Mouse (Mus musculus) thymus, adult 2 months (tissue): ENCODE measurements at regions not wholly inside any gene's neighbourhood (a gene's known extent, or its start where the extent isn't known, plus 50 kb on each side); places are given as distances from the start of the nearest gene placed in this dataset.

Experiments used
- DNase-seq: peaks from one replicate; pipeline ENCODE4 v3.0.0; 2021
- H3K27ac ChIP-seq: fragments of 200-500 bp; 2 replicates; pipeline ENCODE4 v1.5.1; 2012; ENCODE audit warnings: low read length, control low read depth; ENCODE audit not compliant: control insufficient read depth, insufficient read depth
- H3K27me3 ChIP-seq: fragments of 200-500 bp; 2 replicates; pipeline ENCODE4 v1.6.1; 2012; ENCODE audit warnings: mild to moderate bottlenecking, low read length, moderate library complexity, mixed read lengths; ENCODE audit not compliant: control insufficient read depth, insufficient read depth
- H3K36me3 ChIP-seq: fragments of 200-500 bp; 2 replicates; pipeline ENCODE4 v1.6.1; 2012; ENCODE audit warnings: mild to moderate bottlenecking, low read length, moderate library complexity; ENCODE audit not compliant: control insufficient read depth, insufficient read depth
- H3K4me1 ChIP-seq: fragments of 200-500 bp; replicated peaks from 2 replicates; pipeline ENCODE4 v1.6.1; 2012; ENCODE audit warnings: low read length; ENCODE audit not compliant: control insufficient read depth, insufficient read depth
- H3K4me3 ChIP-seq: fragments of 200-500 bp; 2 replicates; pipeline ENCODE4 v1.5.1; 2012; ENCODE audit warnings: mild to moderate bottlenecking, low read length, control low read depth, moderate library complexity; ENCODE audit not compliant: control insufficient read depth, insufficient read depth
- CTCF ChIP-seq: fragments of 200-500 bp; IDR thresholded peaks from 2 replicates; pipeline ENCODE4 v1.5.1; 2012; ENCODE audit warnings: mild to moderate bottlenecking, control low read depth, low read length, moderate library complexity, borderline replicate concordance; ENCODE audit not compliant: control insufficient read depth, poor library complexity, insufficient read depth; ENCODE audit errors: extremely low read depth
- POLR2A ChIP-seq: fragments of 200-500 bp; IDR thresholded peaks from 2 replicates; pipeline ENCODE4 v1.6.1; 2012; ENCODE audit warnings: mild to moderate bottlenecking, low read length, control low read depth, moderate library complexity; ENCODE audit not compliant: control insufficient read depth, poor library complexity, insufficient read depth; ENCODE audit errors: extremely low read depth
- WGBS: fragments of 180-500 bp; shearing (Covaris S2); methylation state at CpG from one replicate; pipeline ENCODE4 v1.1.7; 2018; 5-methylcytosine and 5-hydroxymethylcytosine counted together

DNA sequence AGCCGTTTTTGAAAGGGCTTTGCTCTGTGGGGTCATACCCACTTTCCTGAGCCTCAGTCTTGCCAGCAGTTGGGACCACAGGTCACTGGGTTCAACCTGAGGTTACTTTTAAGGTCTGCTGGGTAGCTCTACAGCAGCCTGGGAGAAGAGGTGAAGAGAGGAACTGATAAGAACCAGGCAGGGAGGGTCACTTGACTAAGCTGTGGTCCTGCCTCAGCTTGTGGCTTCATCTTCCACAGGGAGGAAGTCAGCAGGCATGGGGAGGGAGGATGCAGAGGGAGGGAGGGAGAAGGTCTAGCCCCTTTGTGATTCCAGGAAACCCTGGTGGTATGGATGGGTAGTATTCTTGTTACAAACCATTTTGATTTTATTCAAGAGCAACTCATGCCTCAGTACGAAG is 59.9 kb upstream of the Lrpap1 start:
- no peak for DNase-seq
- Histone ChIP-seq H3K27me3 (no peaks in the 10 kb centered on the region), H3K36me3 (no peaks in the 10 kb centered on the region), H3K4me1 (peaks cover 18% of the 10 kb centered on the region), H3K4me3 (no peak overlapping the region), H3K27ac (no peak overlapping the region)
- TF ChIP-seq CTCF (no peak), POLR2A (no peak)
- 42% methylated on average over 2 of the region's 2 CpGs for WGBS

DNA sequence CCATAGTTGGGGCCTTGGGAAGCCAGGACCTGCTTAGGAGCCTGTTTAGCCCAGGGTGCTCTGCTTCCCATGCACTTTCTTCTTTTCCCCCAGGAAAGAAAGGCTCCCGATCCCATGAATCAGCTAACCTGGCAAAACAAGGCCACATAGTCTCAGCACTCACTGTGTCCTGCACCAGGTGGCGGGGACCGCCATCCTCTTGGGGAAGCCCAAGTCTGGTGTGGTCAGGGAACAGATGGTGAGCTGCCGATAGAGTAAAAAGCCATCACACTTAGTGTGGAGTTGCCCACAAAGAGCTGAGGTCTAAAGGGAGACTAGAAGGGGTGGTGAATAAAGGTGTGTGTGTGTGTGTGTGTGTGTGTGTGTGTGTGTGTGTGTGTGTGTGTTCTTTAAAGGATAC is 57.0 kb upstream of the Lrpap1 start:
- no peak overlapping the region for H3K4me3 ChIP-seq
- WGBS: 71% methylated on average over 4 of the region's 4 CpGs
- no peak overlapping the region for H3K27ac ChIP-seq
- no peak for DNase-seq
- TF ChIP-seq CTCF: no peak
- no peak for TF ChIP-seq POLR2A
- H3K4me1 ChIP-seq: peaks cover 26% of the 10 kb centered on the region
- no peaks in the 10 kb centered on the region for H3K27me3 ChIP-seq
- H3K36me3 ChIP-seq: no peaks in the 10 kb centered on the region

DNA sequence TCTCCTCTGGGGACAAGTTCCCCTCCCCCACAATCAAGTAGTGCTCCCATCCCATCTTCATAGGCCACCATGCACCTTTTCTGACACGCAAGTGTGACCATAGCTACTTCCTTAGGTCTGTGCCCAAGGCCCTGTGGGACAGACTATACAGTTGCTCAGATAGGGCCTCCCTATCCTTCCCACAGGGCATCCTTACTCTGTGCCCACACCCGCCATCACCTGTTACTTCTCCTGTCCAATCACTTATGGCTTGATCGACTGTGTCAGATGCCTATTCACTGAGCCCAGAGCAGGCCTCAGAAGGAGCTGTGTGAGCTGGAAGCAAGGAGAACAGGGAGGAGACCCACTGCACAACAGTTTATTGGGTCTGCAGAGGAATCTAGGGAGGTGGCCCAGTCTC is 56.6 kb upstream of the Lrpap1 start:
- no peak overlapping the region for H3K4me3 ChIP-seq
- H3K27ac ChIP-seq: no peak overlapping the region
- H3K4me1 ChIP-seq: peaks cover 26% of the 10 kb centered on the region
- TF ChIP-seq CTCF (no peak), POLR2A (no peak)
- no peak for DNase-seq
- no peaks in the 10 kb centered on the region for H3K27me3 ChIP-seq
- no peaks in the 10 kb centered on the region for H3K36me3 ChIP-seq
- 90% methylated on average over 3 of the region's 3 CpGs for WGBS

DNA sequence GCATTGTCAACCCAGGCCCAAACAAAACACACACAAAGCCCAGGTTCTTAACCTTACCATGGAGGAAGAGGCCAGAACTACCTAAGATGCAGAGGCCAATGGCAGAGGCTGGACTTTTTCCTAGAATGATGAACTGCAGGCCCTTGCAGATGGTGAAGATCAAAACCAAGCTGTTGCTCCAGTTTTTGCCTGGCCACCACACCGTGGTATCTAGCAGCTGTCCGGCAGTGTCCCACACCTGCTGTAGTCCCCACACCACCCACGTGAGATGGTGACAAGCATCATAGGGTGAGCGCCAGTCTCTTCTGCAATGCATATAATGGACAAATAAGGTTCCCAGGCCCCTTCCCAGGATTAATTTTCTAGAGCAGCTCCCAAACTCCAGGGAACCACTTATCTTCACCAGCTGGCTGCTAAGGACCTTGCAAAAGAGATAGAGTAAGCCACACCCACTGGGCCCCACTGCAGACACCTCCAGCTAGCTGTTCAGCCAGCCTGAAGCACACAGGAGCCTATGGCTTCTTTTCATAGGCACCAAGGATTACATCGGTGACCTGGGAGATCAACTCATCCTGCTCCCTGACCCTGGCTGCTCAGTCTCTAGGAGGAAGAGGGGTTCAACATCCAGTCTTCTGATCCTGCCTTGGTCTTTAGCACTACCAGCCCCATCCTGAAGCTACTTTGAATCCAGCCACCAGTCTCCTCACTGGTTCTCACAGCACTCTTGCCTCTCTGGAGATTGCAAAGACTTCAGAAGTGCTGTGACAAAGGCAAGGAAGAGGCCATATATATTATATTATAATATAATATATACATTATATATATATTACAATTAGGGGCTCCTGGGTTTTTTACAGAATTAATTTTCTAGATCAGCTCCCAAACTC is 55.6 kb upstream of the Lrpap1 start:
- Histone ChIP-seq H3K27ac (no peak overlapping the region), H3K27me3 (no peaks in the 10 kb centered on the region), H3K36me3 (no peaks in the 10 kb centered on the region), H3K4me1 (peaks cover 23% of the 10 kb centered on the region), H3K4me3 (no peak overlapping the region)
- 83% methylated on average over 5 of the region's 5 CpGs for WGBS
- DNase-seq: no peak
- no peak for TF ChIP-seq POLR2A
- no peak for TF ChIP-seq CTCF

DNA sequence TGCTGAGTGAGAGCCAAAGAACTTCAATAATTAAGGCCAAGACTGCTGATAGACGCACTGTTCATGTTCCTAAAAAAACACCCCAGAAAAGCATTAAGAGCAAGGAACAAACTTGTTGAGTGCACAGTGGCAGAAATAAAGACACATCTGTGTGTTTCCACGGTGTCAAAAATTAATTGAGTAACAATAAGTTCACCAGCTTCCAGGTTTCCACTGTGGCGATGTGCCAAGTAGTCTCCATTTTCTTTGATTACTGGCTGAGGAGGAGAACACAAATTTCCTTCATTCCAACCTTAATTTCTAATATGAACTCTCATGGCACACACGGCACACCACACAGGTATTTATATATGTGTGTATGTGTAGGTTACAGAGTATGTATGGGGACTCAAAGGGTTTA is 54.3 kb upstream of the Lrpap1 start:
- H3K27ac ChIP-seq: no peak overlapping the region
- no peaks in the 10 kb centered on the region for H3K36me3 ChIP-seq
- TF ChIP-seq POLR2A (no peak), CTCF (no peak)
- WGBS: 91% methylated on average over 4 of the region's 4 CpGs
- no peaks in the 10 kb centered on the region for H3K27me3 ChIP-seq
- no peak for DNase-seq
- no peak overlapping the region for H3K4me3 ChIP-seq
- H3K4me1 ChIP-seq: peaks cover 10% of the 10 kb centered on the region

DNA sequence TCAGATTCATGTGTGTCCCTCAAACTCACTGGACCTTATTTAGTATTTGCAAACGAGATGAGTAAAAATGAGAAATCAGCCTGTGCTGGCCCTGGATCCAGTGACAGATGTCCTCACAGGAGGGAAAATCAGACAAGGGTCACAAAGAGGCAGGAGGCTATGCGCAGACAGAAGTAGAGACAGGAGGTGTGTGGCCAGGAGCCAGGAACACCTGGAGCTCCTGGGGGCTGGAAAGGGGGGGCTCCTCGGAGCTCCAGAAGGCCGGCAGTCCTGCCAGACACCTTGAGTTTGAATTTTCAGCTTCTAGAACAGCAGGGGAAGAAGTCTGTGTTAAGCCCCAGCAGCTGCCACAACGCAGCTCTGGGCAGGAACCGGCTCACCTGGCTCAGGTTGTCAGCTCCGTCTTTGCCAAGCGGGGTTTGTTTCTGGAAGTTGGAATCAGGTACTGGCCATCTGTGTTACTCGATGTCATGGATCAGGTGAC is 53.7 kb upstream of the Lrpap1 start:
- no peak overlapping the region for H3K27ac ChIP-seq
- peaks cover 8% of the 10 kb centered on the region for H3K4me1 ChIP-seq
- no peak for DNase-seq
- 86% methylated on average over 9 of the region's 9 CpGs for WGBS
- TF ChIP-seq CTCF (no peak), POLR2A (no peak)
- no peak overlapping the region for H3K4me3 ChIP-seq
- no peaks in the 10 kb centered on the region for H3K36me3 ChIP-seq
- no peaks in the 10 kb centered on the region for H3K27me3 ChIP-seq
